Mouse (Mus musculus) E14TG2a.4 (cell line): ENCODE measurements at regions not wholly inside any gene's neighbourhood (a gene's known extent, or its start where the extent isn't known, plus 50 kb on each side); places are given as distances from the start of the nearest gene placed in this dataset.

ENCODE experiments used
- CTCF ChIP-seq: conservative IDR thresholded peaks from 2 replicates; pipeline ENCODE4 v1.5.1; 2014; ENCODE audit warnings: low read length
- NANOG ChIP-seq: IDR thresholded peaks from 2 replicates; pipeline ENCODE4 v1.6.1; 2014; ENCODE audit warnings: borderline replicate concordance, low read length, mixed read lengths
- POU5F1 ChIP-seq: IDR thresholded peaks from 2 replicates; pipeline ENCODE4 v1.6.1; 2014; ENCODE audit warnings: low read length, borderline replicate concordance

GRCm38 (mm10) chr1:77896226-77896625, 300.7 kb downstream of the Pax3 start:
- TF ChIP-seq CTCF (no peak), NANOG (no peak), POU5F1 (no peak)
